Mouse (Mus musculus) midbrain, embryonic 16.5 days (tissue): ENCODE data around the gene Clic3. TPM values are rescaled to one million over a fixed set of nuclear protein-coding genes. Genes with fewer than 3 reads are reported as not detected.

Source experiments
- ATAC-seq: fragments of 200-750 bp; cut with Nextera tagmentation; 2 replicates; pipeline ENCODE4 v1.8.0; 2017; ENCODE audit warnings: moderate TSS enrichment
- H3K27ac ChIP-seq: fragments of 300-500 bp; sonication (generic); 2 replicates; pipeline ENCODE4 v1.5.1; 2014; ENCODE audit warnings: mild to moderate bottlenecking, low read length, mixed read lengths
- H3K27me3 ChIP-seq: fragments of 300-500 bp; sonication (generic); 2 replicates; pipeline ENCODE4 v1.6.1; 2014; ENCODE audit warnings: low read depth, low read length, mixed read lengths; ENCODE audit not compliant: control insufficient read depth, insufficient read depth
- H3K36me3 ChIP-seq: fragments of 300-500 bp; sonication (generic); 2 replicates; pipeline ENCODE4 v1.6.1; 2014; ENCODE audit warnings: mild to moderate bottlenecking, low read length, moderate library complexity, mixed read lengths; ENCODE audit not compliant: control insufficient read depth, insufficient read depth
- H3K4me1 ChIP-seq: fragments of 300-500 bp; sonication (generic); 2 replicates; pipeline ENCODE4 v1.6.1; 2014; ENCODE audit warnings: mild to moderate bottlenecking, low read length, mixed read lengths; ENCODE audit not compliant: control insufficient read depth, insufficient read depth
- H3K4me2 ChIP-seq: fragments of 300-500 bp; sonication (generic); 2 replicates; pipeline ENCODE4 v1.6.1; 2014; ENCODE audit warnings: mild to moderate bottlenecking, low read length, mixed read lengths
- H3K4me3 ChIP-seq: fragments of 300-500 bp; sonication (generic); 2 replicates; pipeline ENCODE4 v1.5.1; 2014; ENCODE audit warnings: low read depth, mild to moderate bottlenecking, low read length, moderate library complexity, mixed read lengths
- H3K9ac ChIP-seq: fragments of 300-500 bp; sonication (generic); 2 replicates; pipeline ENCODE4 v1.6.1; 2014; ENCODE audit warnings: low read depth, low read length, mixed read lengths
- H3K9me3 ChIP-seq: fragments of 300-500 bp; sonication (generic); replicated peaks from 2 replicates; pipeline ENCODE4 v1.6.1; 2014; ENCODE audit warnings: mild to moderate bottlenecking, low read length, mixed read lengths; ENCODE audit not compliant: control insufficient read depth, poor library complexity, severe bottlenecking
- WGBS: fragments of 180-500 bp; shearing (Covaris S2); extraction: QIAGEN DNeasy Blood & Tissue Kit; methylation state at CpG from one replicate; pipeline ENCODE4 v1.1.7; 2014; 5-methylcytosine and 5-hydroxymethylcytosine counted together
- polyA plus RNA-seq: library from polyadenylated mRNA; unstranded; fragments of >200 nt; fragmentation: Nextera tagmentation; extraction: Ambion mirVana; gene quantifications from 2 replicates; pipeline ENCODE4 v1.2.1, GENCODE M21; 2015

The Clic3 gene
- polyA plus RNA-seq, 1 experiment from 2014 or later = 2.8 TPM

- H3K27me3 ChIP-seq = no peaks in the 10 kb centered on the region
- no peak overlapping the region for H3K9ac ChIP-seq
- H3K9me3 ChIP-seq = no peaks in the 10 kb centered on the region
- peaks cover 22% of the 10 kb centered on the region for H3K4me1 ChIP-seq
- H3K27ac ChIP-seq = no peak overlapping the region
- no peak for ATAC-seq
- WGBS = 91% methylated on average over 8 of the region's 8 CpGs
- H3K4me3 ChIP-seq = no peak overlapping the region
- peaks cover 49% of the 10 kb centered on the region for H3K36me3 ChIP-seq
- H3K4me2 ChIP-seq = no peak overlapping the region
Measured at GRCm38 (mm10) chr2:25434292-25434691, 22.3 kb upstream of the Clic3 start.

GRCm38 (mm10) chr2:25436286-25436820 is 20.3 kb upstream of the Clic3 start:
- H3K9ac ChIP-seq = no peak overlapping the region
- WGBS = 95% methylated on average over 10 of the region's 10 CpGs
- H3K4me1 ChIP-seq = peaks cover 1% of the 10 kb centered on the region
- H3K27ac ChIP-seq = no peak overlapping the region
- no peaks in the 10 kb centered on the region for H3K9me3 ChIP-seq
- no peak overlapping the region for H3K4me2 ChIP-seq
- no peak overlapping the region for H3K4me3 ChIP-seq
- no peaks in the 10 kb centered on the region for H3K27me3 ChIP-seq
- ATAC-seq = no peak
- H3K36me3 ChIP-seq = peaks cover 66% of the 10 kb centered on the region

- Histone ChIP-seq H3K27me3 (no peaks in the 10 kb centered on the region), H3K4me1 (no peaks in the 10 kb centered on the region), H3K9me3 (no peaks in the 10 kb centered on the region), H3K27ac (no peak overlapping the region), H3K4me2 (no peak overlapping the region), H3K4me3 (no peak overlapping the region), H3K36me3 (peaks cover 85% of the 10 kb centered on the region), H3K9ac (no peak overlapping the region)
- ATAC-seq = no peak
- WGBS = 89% methylated on average over 20 of the region's 20 CpGs
Measured at GRCm38 (mm10) chr2:25441067-25441466, 15.6 kb upstream of the Clic3 start.

- 94% methylated on average over 14 of the region's 14 CpGs for WGBS
- H3K4me3 ChIP-seq = no peak overlapping the region
- no peak overlapping the region for H3K9ac ChIP-seq
- H3K9me3 ChIP-seq = no peaks in the 10 kb centered on the region
- H3K27ac ChIP-seq = no peak overlapping the region
- H3K4me1 ChIP-seq = no peaks in the 10 kb centered on the region
- H3K36me3 ChIP-seq = peaks cover 81% of the 10 kb centered on the region
- no peak for ATAC-seq
- no peaks in the 10 kb centered on the region for H3K27me3 ChIP-seq
- H3K4me2 ChIP-seq = no peak overlapping the region
Measured at GRCm38 (mm10) chr2:25442682-25443081, 14.0 kb upstream of the Clic3 start.

- H3K9ac ChIP-seq = no peak overlapping the region
- no peak overlapping the region for H3K4me3 ChIP-seq
- no peaks in the 10 kb centered on the region for H3K4me1 ChIP-seq
- no peaks in the 10 kb centered on the region for H3K27me3 ChIP-seq
- H3K9me3 ChIP-seq = no peaks in the 10 kb centered on the region
- 86% methylated on average over 8 of the region's 8 CpGs for WGBS
- no peak overlapping the region for H3K27ac ChIP-seq
- no peak overlapping the region for H3K4me2 ChIP-seq
- ATAC-seq = no peak
- H3K36me3 ChIP-seq = peaks cover 19% of the 10 kb centered on the region
Measured at GRCm38 (mm10) chr2:25450853-25451647, 5.6 kb upstream of the Clic3 start.

GRCm38 (mm10) chr2:25452951-25453350 is 3.7 kb upstream of the Clic3 start:
- no peak for ATAC-seq
- H3K4me1 ChIP-seq = no peaks in the 10 kb centered on the region
- H3K27me3 ChIP-seq = no peaks in the 10 kb centered on the region
- H3K27ac ChIP-seq = no peak overlapping the region
- 35% methylated on average over 1 of the region's 1 CpGs for WGBS
- no peak overlapping the region for H3K9ac ChIP-seq
- H3K9me3 ChIP-seq = no peaks in the 10 kb centered on the region
- no peak overlapping the region for H3K4me2 ChIP-seq
- peaks cover 7% of the 10 kb centered on the region for H3K36me3 ChIP-seq
- no peak overlapping the region for H3K4me3 ChIP-seq

- Histone ChIP-seq H3K4me1 (peaks cover 22% of the 10 kb centered on the region), H3K9me3 (no peaks in the 10 kb centered on the region), H3K27me3 (no peaks in the 10 kb centered on the region), H3K36me3 (peaks cover 18% of the 10 kb centered on the region), H3K4me2 (no peak overlapping the region), H3K27ac (no peak overlapping the region), H3K4me3 (no peak overlapping the region), H3K9ac (no peak overlapping the region)
- ATAC-seq = no peak
- 84% methylated on average over 9 of the region's 9 CpGs for WGBS
Measured at GRCm38 (mm10) chr2:25457022-25457896, 621 bp downstream of the Clic3 start.

GRCm38 (mm10) chr2:25458911-25459310 is 2.3 kb downstream of the Clic3 start:
- H3K4me1 ChIP-seq = peaks cover 22% of the 10 kb centered on the region
- 77% methylated on average over 5 of the region's 5 CpGs for WGBS
- H3K27me3 ChIP-seq = no peaks in the 10 kb centered on the region
- no peak overlapping the region for H3K9ac ChIP-seq
- H3K9me3 ChIP-seq = no peaks in the 10 kb centered on the region
- H3K4me3 ChIP-seq = no peak overlapping the region
- peaks cover 18% of the 10 kb centered on the region for H3K36me3 ChIP-seq
- no peak for ATAC-seq
- no peak overlapping the region for H3K27ac ChIP-seq
- no peak overlapping the region for H3K4me2 ChIP-seq

GRCm38 (mm10) chr2:25460135-25460534 is 3.5 kb downstream of the Clic3 start:
- Histone ChIP-seq H3K36me3 (peaks cover 18% of the 10 kb centered on the region), H3K4me1 (peaks cover 22% of the 10 kb centered on the region), H3K27me3 (no peaks in the 10 kb centered on the region), H3K27ac (peak overlapping the region; percentile 91), H3K9me3 (no peaks in the 10 kb centered on the region), H3K9ac (peak overlapping the region; percentile 85), H3K4me3 (peak overlapping the region; percentile 59), H3K4me2 (peak overlapping the region; percentile 98)
- 31% methylated on average over 5 of the region's 5 CpGs for WGBS
- ATAC-seq = peak; percentile 27
